ENCODE assay signal across 8 mouse cellular contexts in genomic region chr8:115705591-115706110, GRCm38 (mm10). TPM values are rescaled to one million over a fixed set of nuclear protein-coding genes. Genes with fewer than 3 reads are reported as not detected.
A peak's percentile ranks its signal among the peaks of the same experiment; 100 is the strongest.
DNase-seq lines count a peak whose midpoint lies in the region; ATAC-seq and TF ChIP-seq lines count a peak whose summit lies in the region.

No protein-coding gene starts in this region.

- H3K36me3 ChIP-seq in forebrain, embryonic 16.5 days (ENCODE audit: control insufficient read depth, insufficient read depth), result no peaks in the 10 kb centered on the region
- H3K36me3 ChIP-seq in hindbrain, embryonic 12.5 days, result no peaks in the 10 kb centered on the region
- H3K36me3 ChIP-seq in limb, embryonic 11.5 days (ENCODE audit: control insufficient read depth, insufficient read depth, low read length), result no peaks in the 10 kb centered on the region
- H3K36me3 ChIP-seq in midbrain, embryonic 12.5 days, result no peaks in the 10 kb centered on the region

- H3K4me1 ChIP-seq in forebrain, embryonic 16.5 days (replicated peaks; ENCODE audit: control insufficient read depth, insufficient read depth, low read length), result peaks cover 30% of the 10 kb centered on the region
- peaks cover 24% of the 10 kb centered on the region for H3K4me1 ChIP-seq in hindbrain, embryonic 12.5 days
- 0 out of 2 replicates have a peak, but pooled peaks cover 5% of the 10 kb centered on the region for H3K4me1 ChIP-seq in limb, embryonic 11.5 days (ENCODE audit: control insufficient read depth, insufficient read depth, low read length)
- H3K4me1 ChIP-seq in midbrain, embryonic 12.5 days, result peaks cover 24% of the 10 kb centered on the region

- H3K27me3 ChIP-seq in Patski, result no peaks in the 10 kb centered on the region
- peaks cover 22% of the 10 kb centered on the region for H3K27me3 ChIP-seq in forebrain, embryonic 16.5 days (replicated peaks; ENCODE audit: control insufficient read depth, insufficient read depth, low read length)
- 0 out of 2 replicates have a peak, but pooled peaks cover 3% of the 10 kb centered on the region for H3K27me3 ChIP-seq in hindbrain, embryonic 12.5 days
- H3K27me3 ChIP-seq in limb, embryonic 11.5 days (ENCODE audit: control insufficient read depth, insufficient read depth, low read length), result peaks cover 6% of the 10 kb centered on the region; the same call in 1 of the 2 replicates
- H3K27me3 ChIP-seq in midbrain, embryonic 12.5 days, result peaks cover 17% of the 10 kb centered on the region

- TF ChIP-seq POLR2A in brain, embryonic 14.5 days (IDR thresholded peaks at IDR 0.05; ENCODE audit: borderline replicate concordance, extremely low read depth, insufficient read depth, insufficient read length, poor library complexity, severe bottlenecking), result no peak

- WGBS in forebrain, embryonic 16.5 days, result 1% methylated on average over 36 of the region's 36 CpGs
- WGBS in hindbrain, embryonic 12.5 days, result under 1% methylated on average over 36 of the region's 36 CpGs
- 0% methylated on average over 32 of the region's 36 CpGs for WGBS in limb, embryonic 11.5 days
- WGBS in midbrain, embryonic 12.5 days, result under 1% methylated on average over 36 of the region's 36 CpGs

- peak overlapping the region; percentile 81 for H3K27ac ChIP-seq in forebrain, embryonic 16.5 days (ENCODE audit: low read length)
- H3K27ac ChIP-seq in hindbrain, embryonic 12.5 days, result peak overlapping the region; percentile 60; the same call in 1 of the 2 replicates
- H3K27ac ChIP-seq in limb, embryonic 11.5 days (replicated peaks; ENCODE audit: low read depth, low read length), result no peak overlapping the region
- 0 out of 2 replicates have a peak overlapping the region, but pooled peaks have one; percentile 84 for H3K27ac ChIP-seq in midbrain, embryonic 12.5 days (replicated peaks)

- H3K4me3 ChIP-seq in forebrain, embryonic 16.5 days (replicated peaks; ENCODE audit: low read length), result peak overlapping the region; percentile 57
- peak overlapping the region; percentile 65 for H3K4me3 ChIP-seq in hindbrain, embryonic 12.5 days
- peak overlapping the region; percentile 66 for H3K4me3 ChIP-seq in limb, embryonic 11.5 days (ENCODE audit: low read depth, low read length)
- peak overlapping the region; percentile 58 for H3K4me3 ChIP-seq in midbrain, embryonic 12.5 days

- CTCF ChIA-PET in Patski (lab: Charles Lee), result interaction anchor here (1.0 to 1.3 kb wide), 6 partner anchors 166 to 934 kb away, joined by 3 to 4 read pairs (median 4); no protein-coding TSS in a partner anchor

- peak; percentile 65 for TF ChIP-seq CTCF in Patski (IDR thresholded peaks at IDR 0.05)
- peak; percentile 45; the same call in 1 of the 2 replicates for TF ChIP-seq CTCF in brain, embryonic 14.5 days (IDR thresholded peaks at IDR 0.05; ENCODE audit: borderline replicate concordance, extremely low read depth, insufficient read depth, insufficient read length)

- peak overlapping the region; percentile 83 for H3K4me2 ChIP-seq in forebrain, embryonic 16.5 days (ENCODE audit: low read length)
- peak overlapping the region; percentile 78 for H3K4me2 ChIP-seq in hindbrain, embryonic 12.5 days (replicated peaks)
- H3K4me2 ChIP-seq in limb, embryonic 11.5 days (ENCODE audit: low read depth, severe bottlenecking), result peak overlapping the region; percentile 88
- peak overlapping the region; percentile 75 for H3K4me2 ChIP-seq in midbrain, embryonic 12.5 days (replicated peaks)

- in situ Hi-C loops in Patski (cut with MboI; ENCODE audit: low pct_unique_long_range_greater_than_20kb), result loop anchor here (5.0 to 10.0 kb wide), 6 partner anchors 153 to 1168 kb away; no protein-coding TSS in a partner anchor

- peak; percentile 45 for ATAC-seq in Patski
- ATAC-seq in forebrain, embryonic 16.5 days, result no peak
- ATAC-seq in hindbrain, embryonic 12.5 days (ENCODE audit: low FRiP score), result 0 out of 2 replicates have a peak, but pooled peaks have one; percentile 18
- ATAC-seq in limb, embryonic 11.5 days (ENCODE audit: insufficient number of reproducible peaks, low FRiP score, low TSS enrichment, low read depth), result 0 out of 2 replicates have a peak, but pooled peaks have one; percentile 28
- ATAC-seq in midbrain, embryonic 12.5 days (ENCODE audit: low FRiP score, low read depth), result peak; percentile 21; the same call in 1 of the 2 replicates
- ATAC-seq in inflammation-experienced regulatory T-cells, adult 6 months, result no peak

- H3K9ac ChIP-seq in forebrain, embryonic 16.5 days (replicated peaks; ENCODE audit: low read depth, low read length), result peak overlapping the region; percentile 61
- H3K9ac ChIP-seq in hindbrain, embryonic 12.5 days, result peak overlapping the region; percentile 75
- peak overlapping the region; percentile 76; the same call in 1 of the 2 replicates for H3K9ac ChIP-seq in limb, embryonic 11.5 days (ENCODE audit: low read length)
- H3K9ac ChIP-seq in midbrain, embryonic 12.5 days (replicated peaks), result peak overlapping the region; percentile 55

- POLR2A ChIA-PET in Patski (lab: Charles Lee), result interaction anchor here (0.5 to 0.6 kb wide), 4 partner anchors 190 to 660 kb away, joined by 3 to 5 read pairs (median 4); no protein-coding TSS in a partner anchor

- DNase-seq in Patski (ENCODE audit: low read depth, low spot score), result no peak
- DNase-seq in brain, embryonic 14.5 days (ENCODE audit: low read depth), result peak; percentile 83
- peak; percentile 74 for DNase-seq in limb, embryonic 11.5 days (ENCODE audit: low spot score)
- DNase-seq in skeletal muscle tissue, adult 2 months (ENCODE audit: low read depth, low spot score), result peak; percentile 73

- H3K9me3 ChIP-seq in forebrain, embryonic 16.5 days (ENCODE audit: control insufficient read depth, low read length), result no peaks in the 10 kb centered on the region
- H3K9me3 ChIP-seq in hindbrain, embryonic 12.5 days (replicated peaks), result no peaks in the 10 kb centered on the region
- no peaks in the 10 kb centered on the region for H3K9me3 ChIP-seq in limb, embryonic 11.5 days (ENCODE audit: control insufficient read depth, low read length)
- H3K9me3 ChIP-seq in midbrain, embryonic 12.5 days, result no peaks in the 10 kb centered on the region

RNA-seq across cellular contexts. Expression of gene Maf, which starts 1.9 kb away (rescaled TPM):
- 37.7 TPM for polyA plus RNA-seq in Patski (2021)
- polyA plus RNA-seq in brain, embryonic 14.5 days (2012; rRNA removed), result 9.3 and 19.3 TPM in 2 replicates
- 4.3 and 6.4 TPM in 2 replicates for polyA plus RNA-seq in forebrain, embryonic 16.5 days (2015; fragmentation: Nextera tagmentation; extraction: Ambion mirVana)
- polyA plus RNA-seq in hindbrain, embryonic 12.5 days (2016; fragmentation: Nextera tagmentation; extraction: Ambion mirVana), result 7.4 and 8.5 TPM in 2 replicates
- polyA plus RNA-seq in limb, embryonic 11.5 days (2014; fragmentation: Nextera tagmentation; extraction: Ambion mirVana), result 2.0 and 2.1 TPM in 2 replicates
- 5.2 and 6.4 TPM in 2 replicates for polyA plus RNA-seq in midbrain, embryonic 12.5 days (2016; fragmentation: Nextera tagmentation; extraction: Ambion mirVana)
- 100 to 1,000 TPM; 109 to 129 (median 126) TPM for polyA plus RNA-seq in inflammation-experienced regulatory T-cells, adult 6 months (2017; shearing (Covaris generic))

Comparison
In these comparisons a context has a peak if more than half of its experiments do, and no peak if none do; other contexts are left out.
1. ATAC-seq: peak in Patski (single experiment), hindbrain, embryonic 12.5 days (single experiment), limb, embryonic 11.5 days (single experiment) and midbrain, embryonic 12.5 days (single experiment); none in forebrain, embryonic 16.5 days (single experiment) and inflammation-experienced regulatory T-cells, adult 6 months (single experiment).
2. Peak in every context shown above with its lines, with median percentiles within 50 percentile points of each other: H3K4me2 ChIP-seq, H3K4me3 ChIP-seq and H3K9ac ChIP-seq.